Mouse (Mus musculus) heart, embryonic 16.5 days (tissue): ENCODE data around the gene Ttc8. TPM values are rescaled to one million over a fixed set of nuclear protein-coding genes. Genes with fewer than 3 reads are reported as not detected.

Experiments used
- ATAC-seq: fragments of 200-750 bp; cut with Nextera tagmentation; replicated peaks from 2 replicates; pipeline ENCODE4 v1.8.0; 2017; ENCODE audit warnings: moderate number of reproducible peaks; ENCODE audit not compliant: insufficient read depth, low FRiP score; ENCODE audit errors: extremely low read depth
- H3K27ac ChIP-seq: fragments of 300-500 bp; sonication (generic); 2 replicates; pipeline ENCODE4 v1.5.1; 2014; ENCODE audit warnings: mild to moderate bottlenecking, low read length, control low read depth, moderate library complexity
- H3K27me3 ChIP-seq: fragments of 300-500 bp; sonication (generic); 2 replicates; pipeline ENCODE4 v1.6.1; 2014; ENCODE audit warnings: low read length, mixed read lengths; ENCODE audit not compliant: control insufficient read depth, insufficient read depth
- H3K36me3 ChIP-seq: fragments of 300-500 bp; sonication (generic); 2 replicates; pipeline ENCODE4 v1.6.1; 2014; ENCODE audit not compliant: control insufficient read depth, insufficient read depth
- H3K4me1 ChIP-seq: fragments of 300-500 bp; sonication (generic); 2 replicates; pipeline ENCODE4 v1.6.1; 2014; ENCODE audit warnings: low read length, mixed read lengths; ENCODE audit not compliant: control insufficient read depth, insufficient read depth
- H3K4me2 ChIP-seq: fragments of 300-500 bp; sonication (generic); 2 replicates; pipeline ENCODE4 v1.6.1; 2014; ENCODE audit warnings: low read depth, mild to moderate bottlenecking, control low read depth, low read length
- H3K4me3 ChIP-seq: fragments of 300-500 bp; sonication (generic); 2 replicates; pipeline ENCODE4 v1.5.1; 2014; ENCODE audit warnings: mild to moderate bottlenecking, control low read depth, low read length
- H3K9ac ChIP-seq: fragments of 300-500 bp; sonication (generic); 2 replicates; pipeline ENCODE4 v1.6.1; 2014; ENCODE audit warnings: low read length, control low read depth
- H3K9me3 ChIP-seq: fragments of 300-500 bp; sonication (generic); replicated peaks from 2 replicates; pipeline ENCODE4 v1.6.1; 2016; ENCODE audit warnings: low read length; ENCODE audit not compliant: control insufficient read depth
- WGBS: fragments of 180-500 bp; shearing (Covaris S2); extraction: QIAGEN DNeasy Blood & Tissue Kit; methylation state at CpG from one replicate; pipeline ENCODE4 v1.1.7; 2014; 5-methylcytosine and 5-hydroxymethylcytosine counted together
- polyA plus RNA-seq: library from polyadenylated mRNA; unstranded; fragments of >200 nt; fragmentation: Nextera tagmentation; extraction: Ambion mirVana; gene quantifications from 2 replicates; pipeline ENCODE4 v1.2.1, GENCODE M21; 2015

Ttc8 gene
- polyA plus RNA-seq, 1 experiment from 2014 or later = 13.5 TPM

DNA sequence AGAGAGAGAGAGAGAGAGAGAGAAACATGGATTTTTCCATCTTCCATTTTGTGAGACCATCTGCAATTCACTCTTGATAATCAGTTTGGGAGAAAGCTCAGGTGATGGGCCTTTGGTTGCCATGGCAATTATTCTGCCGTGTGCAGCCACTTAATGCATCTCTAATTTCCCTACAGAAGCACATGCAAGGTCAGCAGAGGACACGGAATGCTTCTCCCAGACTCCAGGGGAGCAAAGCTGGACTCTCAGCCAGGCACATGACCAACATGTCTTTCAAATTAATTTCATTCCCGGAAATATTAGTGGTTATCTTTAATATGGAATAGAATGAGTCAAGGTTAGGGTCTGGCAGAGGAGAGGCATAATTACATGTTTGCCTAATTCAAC, 71.4 kb downstream of the Ttc8 start:
- no peaks in the 10 kb centered on the region for H3K4me1 ChIP-seq
- H3K9me3 ChIP-seq = no peaks in the 10 kb centered on the region
- no peak overlapping the region for H3K4me2 ChIP-seq
- H3K27me3 ChIP-seq = no peaks in the 10 kb centered on the region
- H3K4me3 ChIP-seq = no peak overlapping the region
- H3K36me3 ChIP-seq = no peaks in the 10 kb centered on the region
- no peak overlapping the region for H3K27ac ChIP-seq
- WGBS = 73% methylated on average over 3 of the region's 3 CpGs
- ATAC-seq = no peak
- no peak overlapping the region for H3K9ac ChIP-seq

DNA sequence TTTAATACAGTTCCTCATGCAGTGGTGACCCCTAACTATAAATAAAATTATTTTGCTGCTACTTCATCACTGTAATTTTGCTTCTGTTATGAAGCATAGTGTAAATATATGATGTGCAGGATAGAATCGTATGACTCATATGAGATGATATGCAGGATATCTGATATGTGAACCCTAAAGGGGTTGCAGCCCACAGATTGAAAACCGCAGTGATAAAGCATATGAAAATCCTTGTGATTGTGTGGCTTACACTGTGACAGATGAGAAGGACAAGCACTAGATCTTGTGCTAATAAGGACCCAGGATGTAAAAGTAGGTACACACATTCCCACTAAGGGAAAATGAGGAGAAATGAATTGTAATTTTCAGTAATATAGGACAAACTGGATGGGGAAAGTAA, 73.4 kb downstream of the Ttc8 start:
- Histone ChIP-seq H3K9ac (no peak overlapping the region), H3K4me2 (no peak overlapping the region), H3K27me3 (no peaks in the 10 kb centered on the region), H3K4me3 (no peak overlapping the region), H3K36me3 (no peaks in the 10 kb centered on the region), H3K27ac (no peak overlapping the region), H3K9me3 (no peaks in the 10 kb centered on the region), H3K4me1 (no peaks in the 10 kb centered on the region)
- WGBS = 87% methylated on average over 2 of the region's 2 CpGs
- no peak for ATAC-seq

DNA sequence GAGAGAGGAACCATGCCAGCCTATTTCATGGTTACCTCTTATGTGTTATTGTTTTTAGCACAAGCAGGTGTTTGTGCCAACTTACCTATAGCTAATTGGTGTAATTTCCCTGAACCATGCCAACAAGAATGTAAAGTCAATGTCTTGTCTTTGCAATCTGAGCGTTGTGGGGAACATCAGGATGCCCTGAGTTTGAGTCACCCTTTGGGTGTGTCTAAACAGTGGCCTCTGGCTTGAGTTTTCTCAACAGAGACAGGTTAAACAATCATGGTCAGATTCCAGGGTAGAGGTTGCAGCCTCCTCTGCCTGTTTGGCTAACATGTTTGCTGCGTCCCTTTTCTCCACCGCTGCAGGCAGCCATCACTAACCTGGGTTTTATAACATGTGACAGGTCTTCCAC, 74.0 kb downstream of the Ttc8 start:
- H3K36me3 ChIP-seq = no peaks in the 10 kb centered on the region
- H3K27me3 ChIP-seq = no peaks in the 10 kb centered on the region
- no peak overlapping the region for H3K27ac ChIP-seq
- no peak overlapping the region for H3K9ac ChIP-seq
- no peak for ATAC-seq
- no peak overlapping the region for H3K4me2 ChIP-seq
- WGBS = 73% methylated on average over 3 of the region's 3 CpGs
- no peaks in the 10 kb centered on the region for H3K9me3 ChIP-seq
- no peak overlapping the region for H3K4me3 ChIP-seq
- H3K4me1 ChIP-seq = no peaks in the 10 kb centered on the region

DNA sequence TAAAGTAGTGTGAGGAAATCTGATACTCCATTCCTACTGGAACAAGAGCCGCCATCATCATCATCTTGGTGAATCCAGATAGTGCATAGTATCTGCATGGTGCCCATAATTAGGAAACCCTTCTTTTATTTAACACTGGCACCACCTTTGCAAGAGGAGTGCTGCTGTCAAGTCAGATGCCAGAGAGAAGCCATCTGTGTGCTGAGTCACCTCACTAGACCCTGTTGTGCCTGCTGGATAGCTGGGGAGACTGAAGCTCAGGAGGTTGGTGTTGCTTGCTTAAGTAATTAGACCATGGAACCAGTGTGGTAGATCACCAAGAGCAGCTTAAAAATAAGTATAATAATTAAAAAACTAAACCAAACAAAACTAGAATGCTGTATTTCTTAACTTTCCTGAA, 75.5 kb downstream of the Ttc8 start:
- Histone ChIP-seq H3K27ac (no peak overlapping the region), H3K4me3 (no peak overlapping the region), H3K9ac (no peak overlapping the region), H3K9me3 (no peaks in the 10 kb centered on the region), H3K4me1 (no peaks in the 10 kb centered on the region), H3K36me3 (no peaks in the 10 kb centered on the region), H3K4me2 (no peak overlapping the region), H3K27me3 (no peaks in the 10 kb centered on the region)
- no peak for ATAC-seq
- WGBS = 78% methylated on average over 1 of the region's 1 CpGs

DNA sequence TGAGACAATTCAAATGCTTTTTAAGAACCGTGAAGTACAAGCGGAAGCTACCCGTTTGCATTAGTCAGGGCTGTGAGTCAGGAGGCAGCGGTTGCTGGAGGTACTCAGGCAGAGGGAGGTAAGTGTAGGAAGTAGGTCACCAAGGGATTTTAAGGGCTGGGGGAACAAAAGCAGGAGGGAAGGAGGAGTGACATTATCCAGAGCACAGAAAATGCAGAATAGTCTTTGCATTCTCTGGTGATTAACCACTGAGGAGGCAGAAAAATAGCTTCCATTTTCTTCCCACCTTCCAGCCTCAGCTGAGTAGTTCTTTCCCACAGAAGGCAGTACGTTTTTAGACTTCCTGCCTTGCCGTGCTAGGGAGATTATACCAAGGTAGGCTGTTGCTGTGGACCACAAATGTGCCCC, 76.2 kb downstream of the Ttc8 start:
- no peaks in the 10 kb centered on the region for H3K27me3 ChIP-seq
- ATAC-seq = no peak
- H3K9me3 ChIP-seq = no peaks in the 10 kb centered on the region
- no peak overlapping the region for H3K27ac ChIP-seq
- WGBS = 31% methylated on average over 6 of the region's 6 CpGs
- H3K36me3 ChIP-seq = no peaks in the 10 kb centered on the region
- no peak overlapping the region for H3K4me3 ChIP-seq
- no peak overlapping the region for H3K9ac ChIP-seq
- H3K4me1 ChIP-seq = no peaks in the 10 kb centered on the region
- H3K4me2 ChIP-seq = no peak overlapping the region

DNA sequence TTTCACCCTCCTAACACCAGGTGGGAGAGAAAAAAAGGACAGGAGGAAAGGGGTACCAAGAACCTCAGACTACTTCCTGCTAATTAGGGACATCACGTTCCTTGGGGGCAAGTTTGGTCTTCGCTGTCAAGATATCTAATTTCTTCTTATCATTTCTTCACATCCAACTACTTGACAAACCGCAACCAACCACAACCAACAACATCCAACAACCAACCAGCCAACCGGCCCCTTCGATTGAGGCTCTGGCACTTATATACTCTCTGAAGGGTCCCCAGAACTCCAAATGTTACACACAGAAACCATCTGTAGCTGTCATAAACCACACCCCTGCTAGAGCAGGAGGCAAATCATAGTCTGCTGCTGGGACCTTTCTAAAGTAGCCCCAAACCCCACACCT, 76.7 kb downstream of the Ttc8 start:
- no peak overlapping the region for H3K27ac ChIP-seq
- no peak overlapping the region for H3K4me3 ChIP-seq
- no peaks in the 10 kb centered on the region for H3K9me3 ChIP-seq
- H3K4me1 ChIP-seq = no peaks in the 10 kb centered on the region
- no peak overlapping the region for H3K4me2 ChIP-seq
- no peak for ATAC-seq
- no peak overlapping the region for H3K9ac ChIP-seq
- no peaks in the 10 kb centered on the region for H3K27me3 ChIP-seq
- WGBS = 79% methylated on average over 5 of the region's 5 CpGs
- no peaks in the 10 kb centered on the region for H3K36me3 ChIP-seq

DNA sequence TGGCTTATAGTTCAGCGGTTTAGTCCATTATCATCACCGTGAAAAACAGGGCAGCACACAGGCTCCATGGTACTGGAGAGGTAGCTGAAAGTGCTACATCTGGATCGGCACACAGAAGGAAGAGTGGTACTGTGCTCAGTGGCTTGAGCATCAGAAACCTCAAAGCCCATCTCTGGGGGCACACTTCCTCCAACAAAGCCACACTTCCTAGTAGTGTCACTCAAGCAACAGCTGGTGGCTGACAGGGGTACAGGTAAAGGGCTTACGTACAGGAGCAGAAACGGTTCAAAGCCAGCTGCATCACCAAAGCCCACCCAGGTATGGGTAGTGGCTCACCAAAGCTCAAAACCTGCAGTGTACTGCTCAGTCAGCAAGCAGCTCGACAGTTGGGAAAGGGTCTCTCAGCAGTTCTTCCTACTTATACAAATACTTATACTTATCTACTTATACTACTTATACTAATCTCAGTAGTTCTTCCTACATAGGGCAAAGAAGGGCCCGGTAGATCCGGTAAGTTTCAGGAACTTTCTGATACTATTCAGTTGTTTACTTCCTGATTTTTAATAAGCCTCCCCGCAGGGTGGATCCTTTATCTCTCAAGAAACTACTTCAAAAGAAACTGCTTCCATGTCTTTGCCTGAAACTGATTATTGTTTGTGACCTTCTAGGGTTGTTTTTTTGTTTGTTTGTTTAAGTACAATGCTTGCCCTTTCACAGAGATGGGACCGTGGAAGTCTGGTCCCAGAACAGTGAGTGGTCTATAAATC, 78.5 kb downstream of the Ttc8 start:
- H3K27me3 ChIP-seq = no peaks in the 10 kb centered on the region
- no peak overlapping the region for H3K4me2 ChIP-seq
- WGBS = 69% methylated on average over 10 of the region's 10 CpGs
- H3K27ac ChIP-seq = no peak overlapping the region
- no peak overlapping the region for H3K4me3 ChIP-seq
- ATAC-seq = no peak
- H3K9me3 ChIP-seq = no peaks in the 10 kb centered on the region
- no peaks in the 10 kb centered on the region for H3K36me3 ChIP-seq
- H3K9ac ChIP-seq = no peak overlapping the region
- no peaks in the 10 kb centered on the region for H3K4me1 ChIP-seq

DNA sequence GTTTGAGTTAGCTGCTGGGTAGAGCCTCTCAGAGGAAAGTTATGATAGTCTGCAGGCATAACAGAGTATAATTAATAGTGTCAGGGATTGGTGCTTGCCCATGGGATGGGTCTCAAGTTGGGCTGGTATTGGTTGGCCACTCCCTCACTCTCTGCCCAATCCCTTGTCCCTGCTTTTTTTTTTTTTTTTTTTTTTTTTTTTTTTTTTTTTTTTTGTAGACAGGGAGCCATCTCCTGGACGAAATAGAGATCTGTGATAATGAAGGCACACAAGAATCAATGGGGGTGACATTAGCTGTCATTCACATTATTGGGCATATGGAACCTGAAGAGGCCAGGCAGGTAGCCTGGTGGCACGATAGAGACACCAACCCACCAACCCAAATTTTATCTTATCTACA, 79.9 kb downstream of the Ttc8 start:
- Histone ChIP-seq H3K27ac (no peak overlapping the region), H3K4me2 (no peak overlapping the region), H3K27me3 (no peaks in the 10 kb centered on the region), H3K36me3 (no peaks in the 10 kb centered on the region), H3K9me3 (no peaks in the 10 kb centered on the region), H3K4me3 (no peak overlapping the region), H3K4me1 (no peaks in the 10 kb centered on the region), H3K9ac (no peak overlapping the region)
- WGBS = 64% methylated on average over 2 of the region's 2 CpGs
- ATAC-seq = no peak

DNA sequence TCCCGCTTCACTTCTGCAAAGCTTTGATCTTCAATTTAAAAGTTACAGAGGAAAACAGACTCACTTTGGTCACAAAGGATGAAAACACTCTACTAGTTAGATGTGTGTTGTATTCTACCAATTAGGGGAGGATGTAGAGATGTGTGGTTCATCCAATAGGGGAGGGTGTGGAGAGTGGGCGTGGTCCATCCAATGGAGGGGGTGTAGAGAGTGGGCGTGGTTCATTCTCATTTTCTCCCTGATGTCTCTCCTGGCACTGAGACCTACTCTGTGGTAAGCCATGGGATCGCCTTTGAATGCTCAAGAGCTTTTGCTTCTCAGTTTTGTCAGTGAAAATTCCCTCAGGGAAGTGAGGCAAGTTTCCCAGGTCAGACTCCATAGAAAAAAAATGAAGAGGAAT, 82.7 kb downstream of the Ttc8 start:
- no peaks in the 10 kb centered on the region for H3K4me1 ChIP-seq
- 67% methylated on average over 4 of the region's 4 CpGs for WGBS
- ATAC-seq = no peak
- H3K9me3 ChIP-seq = no peaks in the 10 kb centered on the region
- no peak overlapping the region for H3K27ac ChIP-seq
- no peak overlapping the region for H3K9ac ChIP-seq
- H3K4me3 ChIP-seq = no peak overlapping the region
- no peaks in the 10 kb centered on the region for H3K36me3 ChIP-seq
- no peaks in the 10 kb centered on the region for H3K27me3 ChIP-seq
- H3K4me2 ChIP-seq = no peak overlapping the region
